Mouse (Mus musculus): ENCODE results near the gene Scgb2b12. TPM values are rescaled to one million over a fixed set of nuclear protein-coding genes. Genes with fewer than 3 reads are reported as not detected.
"Not testable (repeated sequence)": the region's sequence is repeated elsewhere in the genome, so short reads cannot be mapped to it uniquely, and the experiment has no call there.

Gene Scgb2b12
- polyA plus RNA-seq (2012; rRNA removed): not detected in 2 replicates

DNA sequence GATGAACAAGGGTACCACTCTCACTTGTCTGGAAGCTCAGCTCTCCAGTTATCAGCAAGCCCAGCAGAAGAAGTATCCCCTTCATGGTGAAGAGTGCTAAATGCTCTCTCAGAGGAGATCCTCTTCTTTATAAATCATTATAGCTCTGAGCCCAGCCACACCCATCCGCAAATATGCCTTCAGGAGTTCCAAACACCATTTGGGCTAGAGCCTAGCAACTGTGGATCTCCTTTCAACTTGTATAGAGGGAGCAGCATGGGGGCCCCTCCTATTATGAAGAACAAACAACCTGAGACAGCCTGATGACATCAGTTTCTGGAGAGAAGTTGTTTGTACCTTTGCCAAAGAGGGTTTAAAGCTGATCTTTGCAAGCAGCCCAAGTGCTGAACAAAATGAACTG, at the start of gene Scgb2b12:
Gene Scgb2b12 (minus strand): TSS at position 101 of the 400 bp plus-strand sequence.
- DNase-seq (ENCODE audit: low read depth): not testable (repeated sequence)

DNA sequence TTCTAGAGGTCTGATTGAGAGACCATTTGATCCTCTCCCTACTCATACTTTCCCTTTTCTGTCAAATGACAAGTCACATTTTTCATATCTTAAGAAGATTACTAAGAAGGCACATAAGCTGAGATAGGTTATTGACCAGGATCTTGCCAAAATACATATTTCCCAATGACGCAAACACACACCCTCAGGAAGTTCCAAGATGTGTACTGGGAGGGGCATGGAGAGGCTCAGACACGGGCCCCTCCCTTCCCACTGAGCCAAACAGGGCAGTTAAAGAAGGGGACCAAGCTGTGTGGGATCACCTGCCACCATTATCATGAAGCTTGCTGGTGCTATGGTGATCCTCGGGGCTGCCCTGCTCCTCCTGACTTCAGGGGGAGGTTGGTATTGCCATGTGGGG, 6.8 kb upstream of the Scgb2b12 start, which contains the start of gene Scgb1b12:
Gene Scgb1b12 (plus strand): TSS at position 301 of the 400 bp plus-strand sequence.
- not testable (repeated sequence) for DNase-seq (ENCODE audit: low read depth)

Other genes starting within 250 kb of the Scgb2b12 start
- gene Scgb1b10, start 226.4 kb downstream of the Scgb2b12 start, polyA plus RNA-seq (2012; rRNA removed): not detected in 2 replicates
- gene Scgb2b11, start 116.1 kb downstream of the Scgb2b12 start, polyA plus RNA-seq (2012; rRNA removed): not detected in 2 replicates
- gene Scgb1b11, start 104.4 kb downstream of the Scgb2b12 start, polyA plus RNA-seq (2012; rRNA removed): not detected in 2 replicates
- not detected in 2 replicates for gene Scgb1b12, start 6.9 kb upstream of the Scgb2b12 start, polyA plus RNA-seq (2012; rRNA removed)
- not detected in 2 replicates for gene Scgb1b29, start 114.3 kb upstream of the Scgb2b12 start, polyA plus RNA-seq (2012; rRNA removed)